Mouse (Mus musculus) frontal cortex, adult (tissue): Measurements from ENCODE around the gene Il4i1.

Source experiments
- ATAC-seq: cut with Nextera tagmentation; 2 replicates; pipeline ENCODE4 v1.9.2; 2017; ENCODE audit warnings: mild to moderate bottlenecking, moderate library complexity, mixed read lengths; ENCODE audit not compliant: low TSS enrichment

Gene Il4i1

DNA sequence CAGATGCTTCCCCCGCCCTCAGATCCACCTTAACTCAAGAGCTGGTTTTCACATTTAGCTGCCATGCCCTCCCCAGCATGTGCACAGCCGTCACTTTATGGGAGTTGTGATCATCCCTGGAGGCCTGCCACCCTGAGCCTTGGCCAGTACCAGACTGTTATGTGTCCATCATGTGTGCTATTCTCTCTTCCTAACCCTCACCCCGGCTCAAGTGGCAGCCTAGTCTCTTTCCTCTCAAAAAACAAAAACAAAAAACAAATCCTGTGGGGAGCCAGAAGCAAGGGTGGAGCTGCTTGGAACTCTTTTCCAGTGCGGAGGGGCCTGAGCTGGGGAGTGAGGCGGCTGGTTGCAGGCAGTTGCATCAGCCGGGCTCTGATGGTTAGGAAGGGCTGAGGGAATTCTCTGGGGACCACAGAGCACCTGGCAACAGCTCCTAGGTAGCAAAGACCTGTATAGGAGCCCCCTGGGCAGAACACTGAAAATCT is 2.6 kb downstream of the Il4i1 start:
- no peak for ATAC-seq

DNA sequence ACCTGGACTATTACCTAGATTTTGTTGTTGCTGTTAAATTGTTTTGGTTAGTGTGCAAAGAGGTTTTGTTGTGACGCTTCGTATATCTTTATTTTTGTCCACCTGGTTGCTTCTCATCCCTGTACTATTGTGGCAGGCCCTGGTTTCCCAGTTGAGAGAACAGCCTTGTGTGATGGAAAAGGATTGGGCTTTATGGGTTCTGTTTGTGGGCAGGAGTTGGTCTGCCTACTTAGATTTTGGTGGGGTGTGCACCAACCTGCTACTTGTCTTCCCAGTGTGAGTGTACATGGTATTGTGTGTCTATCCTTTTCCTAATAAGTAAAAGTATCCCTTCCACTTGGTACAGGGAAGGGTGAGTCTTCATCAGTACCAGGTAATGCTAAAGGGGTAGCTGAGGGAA is 3.2 kb downstream of the Il4i1 start:
- no peak for ATAC-seq

DNA sequence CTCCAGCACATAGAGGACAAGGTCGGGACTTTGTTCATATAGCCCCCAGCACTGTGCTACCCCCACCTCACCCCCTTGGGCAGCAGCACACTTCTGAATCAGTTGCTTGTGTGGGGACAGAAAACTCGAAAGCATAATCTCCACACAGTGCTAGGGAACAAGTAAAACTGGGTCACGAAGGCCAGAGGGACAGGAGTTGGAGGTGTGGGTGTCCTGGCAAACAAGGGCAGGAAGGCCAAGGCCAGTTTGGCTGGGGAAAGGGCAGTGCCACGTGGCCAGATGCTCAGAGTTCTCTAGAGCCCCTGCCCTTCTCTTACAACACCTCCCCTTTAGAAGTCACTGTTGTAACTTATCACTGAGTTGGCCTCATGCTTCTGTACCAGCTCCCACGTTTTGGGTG is 3.7 kb downstream of the Il4i1 start:
- ATAC-seq, result no peak

DNA sequence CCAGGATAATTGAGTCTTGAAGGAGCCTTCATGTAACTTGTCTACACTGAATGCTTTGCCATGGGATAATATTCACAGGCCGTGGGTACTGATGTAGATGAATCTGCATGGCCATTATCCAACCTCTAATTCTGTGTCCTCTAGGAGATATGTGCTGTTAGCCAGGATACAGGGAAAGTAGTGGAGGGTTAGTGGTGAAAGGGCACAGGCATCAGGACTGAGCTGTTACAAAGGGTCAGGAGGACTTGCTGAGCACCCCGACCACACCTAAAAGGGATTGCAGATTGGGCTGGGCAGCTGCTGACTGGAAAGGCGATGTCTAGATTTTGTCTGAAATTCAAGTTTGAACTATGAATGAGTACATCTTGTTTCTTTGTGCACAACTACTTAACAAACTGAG is 4.3 kb downstream of the Il4i1 start:
- ATAC-seq, result no peak

DNA sequence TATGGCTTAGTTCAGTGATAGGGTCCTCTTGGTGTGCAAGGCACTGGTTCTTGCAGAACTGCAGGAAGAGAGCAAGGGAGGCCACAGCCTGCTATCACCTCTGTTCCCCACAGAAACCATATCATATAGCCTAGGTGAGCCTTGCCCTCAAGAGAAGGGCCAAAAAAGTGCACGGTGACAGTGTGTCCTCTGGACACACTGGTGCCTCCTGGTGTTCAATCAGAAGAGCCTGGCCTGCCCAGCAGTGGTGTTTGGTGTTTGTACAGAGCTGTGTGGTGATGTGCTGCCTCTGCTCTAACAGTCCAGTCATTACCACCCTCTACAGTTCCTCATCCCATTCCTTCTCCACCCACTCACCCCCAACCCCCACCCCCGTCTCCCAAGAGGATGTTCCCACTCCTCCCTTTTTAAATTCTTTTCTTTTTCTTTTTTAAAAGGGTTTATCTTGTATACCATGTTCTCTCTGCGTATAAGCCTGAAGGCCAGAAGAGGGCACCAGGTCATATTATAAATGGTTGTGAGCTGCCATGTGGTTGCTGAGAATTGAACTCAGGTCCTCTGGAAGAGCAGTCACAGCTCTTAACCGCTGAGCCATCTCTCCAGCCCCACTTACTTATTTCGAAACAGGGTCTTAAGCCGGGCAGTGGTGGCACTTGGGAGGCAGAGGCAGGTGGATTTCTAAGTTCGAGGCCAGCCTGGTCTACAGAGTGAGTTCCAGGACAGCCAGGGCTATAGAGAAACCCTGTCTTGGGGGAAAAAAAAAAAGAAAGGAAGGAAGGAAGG is 5.7 kb downstream of the Il4i1 start:
- no peak for ATAC-seq

DNA sequence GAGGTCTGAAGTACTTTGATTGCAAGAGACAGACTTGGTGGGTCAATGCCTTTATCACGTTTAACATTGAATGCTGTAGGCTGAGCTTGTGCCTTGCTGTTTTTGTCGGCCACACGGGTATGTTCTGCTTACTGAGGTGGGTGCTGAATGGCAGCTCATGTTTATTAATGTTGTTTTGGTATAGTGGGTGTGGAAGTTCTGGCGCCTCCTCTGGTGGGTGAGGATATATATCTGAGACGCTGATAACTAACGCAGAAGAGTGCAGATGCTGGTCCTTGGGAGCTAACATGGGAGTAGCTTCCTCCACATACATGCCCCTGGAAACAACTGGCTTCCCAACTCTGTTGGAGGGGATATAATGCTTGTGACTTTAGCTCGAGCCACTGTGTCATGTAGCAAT is 7.2 kb downstream of the Il4i1 start:
- no peak; the same call in 1 of the 2 replicates for ATAC-seq

DNA sequence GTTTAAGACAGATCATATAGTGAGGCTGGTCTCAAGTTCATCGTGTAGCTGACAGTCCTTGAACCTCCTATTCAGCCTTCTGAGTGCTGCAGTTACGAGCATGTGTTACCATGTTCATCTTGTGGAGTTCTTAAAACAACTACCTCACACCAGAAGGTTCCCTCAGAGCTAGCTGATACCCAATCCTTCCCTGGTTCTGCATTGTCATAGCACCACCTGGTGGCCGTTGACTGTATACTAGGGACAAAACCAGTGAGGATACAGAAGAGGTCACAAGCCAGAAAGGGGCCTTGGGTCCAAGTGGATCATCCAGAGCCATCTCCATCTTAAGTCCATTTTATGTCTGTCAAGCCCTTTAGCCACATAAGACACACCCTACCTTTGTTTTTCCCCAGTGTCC is 8.7 kb downstream of the Il4i1 start:
- ATAC-seq, result peak; percentile 75

DNA sequence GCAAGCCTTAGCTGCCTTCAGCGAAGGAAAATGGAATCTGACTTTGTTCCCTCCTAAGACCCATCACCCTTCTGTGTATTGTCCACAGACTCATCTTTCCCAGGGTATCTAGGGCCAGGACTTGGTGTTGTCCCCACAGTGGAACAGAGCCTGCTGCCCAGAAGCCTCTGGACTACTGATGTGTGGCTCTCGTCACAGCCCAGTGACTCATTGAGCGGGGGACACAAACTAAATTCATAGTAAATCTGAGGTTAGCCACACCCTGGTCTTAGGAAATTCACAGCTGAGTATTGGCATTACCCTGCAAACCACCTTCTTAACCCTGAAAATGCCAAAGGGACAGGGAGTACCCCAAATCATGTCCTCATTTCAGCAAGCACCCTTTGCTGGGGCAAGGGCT is 10.6 kb downstream of the Il4i1 start:
- no peak for ATAC-seq

DNA sequence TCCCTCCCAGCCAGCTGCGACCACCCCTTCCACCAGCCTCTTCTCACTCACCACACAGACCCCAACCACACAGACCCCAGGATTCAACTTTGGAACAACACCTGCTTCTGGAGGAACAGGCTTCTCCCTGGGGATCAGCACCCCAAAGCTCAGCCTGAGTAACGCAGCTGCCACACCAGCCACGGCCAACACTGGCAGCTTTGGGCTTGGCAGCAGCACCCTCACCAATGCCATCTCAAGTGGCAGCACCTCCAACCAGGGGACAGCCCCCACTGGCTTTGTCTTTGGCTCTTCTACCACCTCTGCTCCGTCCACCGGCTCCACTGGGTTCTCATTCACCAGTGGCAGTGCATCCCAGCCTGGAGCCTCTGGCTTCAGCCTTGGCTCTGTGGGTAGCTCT is 12.5 kb downstream of the Il4i1 start:
- no peak for ATAC-seq

DNA sequence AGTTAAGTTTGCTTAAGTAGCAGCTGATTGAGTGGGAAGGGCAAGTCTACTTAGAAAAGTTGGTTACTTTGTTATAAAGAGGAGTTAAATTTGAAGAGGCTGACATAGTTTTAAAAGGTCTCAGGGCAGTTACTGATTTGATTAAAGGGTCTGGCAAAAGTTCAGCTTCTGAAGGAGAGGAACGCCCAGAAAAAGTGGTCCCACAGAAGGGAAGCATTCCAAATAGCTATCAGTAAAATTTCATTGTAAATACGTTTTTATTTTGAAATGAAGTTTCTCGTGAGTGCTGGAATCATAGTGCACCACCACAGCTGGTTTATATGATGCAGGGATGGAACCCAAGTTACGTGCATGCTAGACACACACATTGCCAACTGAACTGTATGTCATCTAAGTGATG is 16.6 kb downstream of the Il4i1 start:
- ATAC-seq, result no peak

DNA sequence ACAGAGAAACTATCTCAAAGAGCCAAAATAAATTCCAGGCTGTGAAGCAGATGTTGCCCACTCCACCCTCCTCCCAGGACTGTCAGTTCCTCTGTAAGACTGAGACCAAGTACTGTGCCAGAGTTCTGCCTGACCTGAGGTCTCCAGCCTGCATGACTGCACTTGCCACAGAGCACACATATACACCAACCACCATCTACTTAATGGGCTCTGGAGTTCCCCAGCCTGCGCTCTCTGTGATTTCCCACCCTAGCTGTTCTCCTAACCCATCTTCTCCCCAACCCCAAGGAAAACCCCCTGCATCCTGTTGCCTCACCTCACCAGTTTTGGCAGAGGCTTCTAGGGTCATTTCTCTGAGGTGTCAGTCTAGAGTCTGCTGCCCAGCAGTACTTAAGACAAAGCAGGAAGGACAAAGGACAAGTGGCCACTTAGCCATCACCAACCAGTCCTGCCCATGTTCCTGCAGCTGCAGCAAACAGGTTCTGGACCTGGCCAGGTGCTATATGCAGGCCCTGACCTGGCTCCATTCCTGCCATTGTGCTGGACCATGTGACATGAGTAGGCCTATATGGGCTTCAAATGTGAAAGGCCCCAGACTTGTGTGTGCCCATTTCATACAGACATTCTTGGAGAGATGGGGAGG is 19.3 kb downstream of the Il4i1 start:
- ATAC-seq, result no peak

DNA sequence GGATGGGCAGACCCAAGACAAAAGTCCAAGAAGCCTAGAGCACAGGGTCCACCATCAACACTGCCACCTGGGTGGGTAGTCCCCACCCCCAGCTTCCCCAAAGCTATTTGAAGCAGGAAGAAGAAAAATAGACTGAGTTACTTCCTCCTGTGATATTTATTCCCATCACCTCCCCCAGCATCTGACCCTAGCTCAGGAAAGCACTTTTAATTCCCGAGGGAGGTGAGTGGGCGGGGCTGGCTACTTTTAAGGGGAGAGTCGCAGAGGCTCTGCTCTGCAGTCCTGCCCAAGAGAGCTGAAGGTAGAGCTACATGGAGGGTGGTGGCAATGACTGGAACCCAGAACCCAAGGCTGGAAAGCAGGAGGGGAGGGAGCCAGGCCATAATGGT is 19.8 kb downstream of the Il4i1 start:
- ATAC-seq, result no peak

DNA sequence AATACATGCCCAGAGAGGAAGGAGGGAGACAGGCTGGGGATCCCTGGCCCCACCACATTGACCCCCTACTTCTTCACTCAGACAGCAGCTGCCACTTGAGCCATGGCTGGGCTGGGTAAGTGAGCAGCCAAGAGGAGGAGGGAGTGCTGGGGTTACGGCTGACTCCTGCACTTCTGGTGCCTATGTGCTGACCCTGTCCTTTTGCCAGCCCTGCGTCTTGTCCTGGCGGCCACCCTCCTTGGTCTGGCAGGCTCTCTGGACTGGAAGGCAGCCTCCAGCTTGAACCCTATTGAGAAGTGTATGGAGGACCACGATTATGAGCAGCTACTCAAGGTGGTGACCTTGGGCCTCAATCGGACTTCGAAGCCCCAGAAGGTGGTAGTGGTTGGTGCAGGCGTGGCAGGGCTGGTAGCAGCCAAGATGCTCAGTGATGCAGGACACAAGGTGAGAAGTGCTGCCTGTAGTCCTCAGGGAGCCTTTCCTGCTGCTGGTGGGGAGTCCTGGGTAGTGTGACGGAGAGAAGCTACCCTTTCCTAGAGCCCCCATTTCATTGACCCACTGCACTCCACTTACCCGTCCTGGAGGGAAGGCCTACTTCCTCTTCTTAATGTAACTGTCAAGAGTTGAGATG is 20.4 kb downstream of the Il4i1 start:
- ATAC-seq, result no peak

DNA sequence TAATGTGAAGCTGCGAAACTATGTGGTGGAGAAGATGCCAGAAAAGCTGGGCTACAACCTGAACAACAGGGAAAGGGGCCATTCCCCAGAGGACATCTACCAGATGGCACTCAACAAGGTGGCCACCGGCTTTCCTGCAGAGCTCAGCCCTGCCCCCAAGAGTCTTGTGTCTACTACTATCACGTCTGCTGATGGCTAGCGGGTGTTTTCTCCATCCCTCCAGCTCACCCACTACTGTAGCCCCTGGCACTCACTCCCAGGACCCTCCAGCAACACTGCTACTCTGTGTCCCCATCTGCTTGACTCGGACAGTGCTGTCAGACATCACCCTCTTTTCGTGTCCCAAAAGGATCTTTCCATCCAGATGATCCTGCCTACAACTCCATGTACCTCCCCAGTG is 21.9 kb downstream of the Il4i1 start:
- ATAC-seq, result no peak

DNA sequence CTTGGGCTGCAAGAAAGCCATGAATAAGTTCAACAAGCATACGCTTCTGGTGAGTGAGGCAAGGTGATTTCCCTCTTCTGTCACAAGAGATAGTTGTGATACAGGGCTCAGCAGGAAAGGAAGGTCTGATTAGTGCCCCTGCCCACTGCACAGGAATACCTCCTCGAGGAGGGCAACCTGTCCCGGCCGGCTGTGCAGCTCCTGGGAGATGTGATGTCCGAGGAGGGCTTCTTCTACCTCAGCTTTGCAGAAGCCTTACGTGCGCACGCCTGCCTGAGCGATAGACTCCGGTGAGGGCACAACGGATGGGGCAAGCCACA is 22.9 kb downstream of the Il4i1 start:
- no peak for ATAC-seq

DNA sequence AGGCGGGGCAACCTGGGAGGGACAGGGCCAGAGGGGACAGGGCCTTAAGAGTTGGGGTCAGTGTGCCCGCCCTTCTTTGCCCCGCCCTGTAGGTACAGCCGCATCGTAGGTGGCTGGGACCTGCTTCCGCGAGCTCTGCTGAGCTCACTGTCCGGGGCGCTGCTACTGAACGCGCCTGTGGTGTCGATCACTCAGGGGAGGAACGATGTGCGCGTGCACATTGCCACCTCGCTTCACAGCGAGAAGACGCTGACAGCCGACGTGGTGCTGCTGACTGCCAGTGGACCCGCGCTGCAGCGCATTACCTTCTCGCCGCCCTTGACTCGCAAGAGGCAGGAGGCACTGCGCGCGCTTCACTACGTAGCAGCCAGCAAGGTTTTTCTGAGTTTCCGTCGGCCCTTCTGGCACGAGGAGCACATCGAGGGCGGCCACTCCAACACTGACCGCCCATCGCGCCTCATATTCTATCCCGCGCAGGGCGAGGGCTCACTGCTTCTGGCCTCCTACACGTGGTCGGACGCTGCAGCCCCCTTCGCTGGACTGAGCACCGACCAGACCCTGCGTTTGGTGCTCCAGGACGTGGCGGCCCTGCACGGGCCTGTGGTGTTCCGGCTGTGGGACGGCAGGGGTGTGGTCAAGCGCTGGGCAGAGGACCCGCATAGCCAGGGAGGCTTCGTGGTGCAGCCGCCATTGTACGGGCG is 23.5 kb downstream of the Il4i1 start:
- peak; percentile 45 for ATAC-seq

DNA sequence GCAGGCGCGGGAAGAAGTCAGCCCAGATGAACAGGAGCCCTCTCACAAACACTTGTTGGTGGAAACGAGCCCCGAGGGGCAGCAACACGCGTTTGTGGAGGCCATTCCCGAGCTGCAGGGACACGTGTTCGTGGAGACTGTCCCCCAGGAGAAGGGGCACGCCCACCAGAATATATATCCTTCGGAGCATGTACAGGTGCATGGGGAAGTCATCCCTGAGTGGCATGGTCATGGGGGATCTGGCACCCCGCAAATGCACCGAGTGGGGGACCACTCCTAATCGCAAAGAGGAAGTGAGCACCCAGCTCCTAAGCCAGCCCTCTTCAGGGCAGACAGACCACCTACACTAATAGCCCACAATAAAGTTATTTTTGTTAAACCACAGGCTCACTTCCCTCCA is 24.2 kb downstream of the Il4i1 start:
- no peak for ATAC-seq

DNA sequence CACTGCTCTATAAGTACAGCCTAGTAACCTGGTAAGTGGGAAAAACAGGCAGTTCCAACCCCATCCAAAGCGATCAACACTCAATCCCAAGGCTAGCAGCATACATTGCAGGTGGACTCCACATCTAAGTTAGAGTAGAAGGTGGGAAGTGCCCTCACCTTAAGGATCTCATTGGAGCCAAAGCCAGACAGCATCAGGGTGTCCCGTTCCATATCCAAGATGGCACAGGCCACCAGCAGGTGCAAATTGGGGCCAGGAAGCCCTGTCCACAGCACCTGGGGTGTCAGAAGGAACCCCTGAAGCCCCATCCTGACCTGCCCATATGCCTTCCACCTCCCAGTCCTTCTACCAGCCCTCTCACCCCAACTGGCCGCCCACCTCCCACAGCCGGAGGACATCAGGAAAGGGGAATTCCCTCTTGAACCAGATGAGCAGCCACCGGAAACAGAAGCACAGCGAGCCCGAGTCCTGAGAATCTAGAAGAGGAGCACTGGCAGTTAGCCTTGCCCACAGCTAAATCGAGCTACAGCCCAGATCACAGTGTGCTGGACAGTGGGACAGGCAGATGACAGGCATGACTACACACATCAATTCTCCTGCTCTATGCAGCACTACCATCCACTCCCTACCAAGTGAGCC is 25.8 kb downstream of the Il4i1 start:
- ATAC-seq, result no peak

DNA sequence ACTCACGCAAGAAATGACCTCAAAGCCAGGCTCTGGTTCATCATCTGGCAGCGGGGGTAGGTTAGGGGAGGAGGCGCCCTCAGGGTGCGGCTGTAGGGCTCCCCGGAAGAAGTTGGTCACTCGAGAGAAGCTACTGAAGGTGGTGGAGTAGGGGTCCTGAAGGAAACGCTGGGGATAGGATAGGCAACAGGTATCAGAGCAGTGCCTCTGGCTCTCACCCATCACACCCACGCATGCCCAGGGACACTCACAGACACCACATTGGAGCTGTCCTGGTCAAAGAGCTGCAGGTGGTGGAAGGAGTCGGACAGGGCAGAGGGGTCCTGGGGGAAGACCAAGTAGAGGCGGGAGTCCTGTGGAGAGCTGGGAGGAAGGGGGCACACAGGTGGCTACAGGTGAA is 28.8 kb downstream of the Il4i1 start:
- no peak for ATAC-seq

DNA sequence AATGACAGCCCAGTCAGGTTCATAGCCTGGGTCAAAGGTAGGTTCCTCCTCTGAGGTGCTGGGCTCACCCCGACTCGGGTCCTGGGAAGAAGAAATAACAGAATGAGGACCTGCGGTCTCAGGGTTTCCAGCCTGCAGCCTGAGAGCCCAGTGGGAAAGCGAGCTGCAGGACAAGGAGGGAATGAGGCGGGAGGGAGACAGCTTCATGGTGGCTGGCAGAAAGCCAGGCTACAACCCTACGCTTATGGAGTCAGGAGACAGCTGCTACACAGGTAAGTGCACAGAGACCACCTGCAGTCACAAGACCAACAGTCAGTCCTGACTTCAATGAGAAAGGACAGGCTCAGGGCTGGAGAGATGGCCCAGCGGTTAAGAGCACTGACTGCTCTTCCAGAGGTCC is 30.6 kb downstream of the Il4i1 start:
- ATAC-seq, result no peak

DNA sequence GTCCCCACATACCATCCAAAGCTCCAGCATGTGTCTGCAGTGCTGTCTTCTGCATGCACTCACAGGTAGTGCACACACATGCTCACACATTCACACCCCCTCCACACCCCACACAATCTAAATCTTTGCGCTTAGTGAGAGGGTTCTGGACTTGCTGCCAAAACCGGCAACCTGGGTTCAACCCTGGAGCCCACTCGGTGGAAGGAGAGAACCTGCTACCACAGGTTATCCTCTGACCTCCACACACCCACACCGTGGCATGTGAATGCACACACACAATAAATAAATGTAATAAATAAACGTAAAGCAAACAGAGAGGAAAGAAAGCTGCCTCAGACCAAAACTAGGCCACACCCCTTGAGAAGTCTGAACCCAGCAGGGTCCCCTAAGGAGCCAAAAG is 31.6 kb downstream of the Il4i1 start:
- ATAC-seq, result no peak
